Mouse (Mus musculus) embryonic facial prominence, embryonic 14.5 days (tissue): Measurements from ENCODE around the gene Ptgir. TPM values are rescaled to one million over a fixed set of nuclear protein-coding genes. Genes with fewer than 3 reads are reported as not detected.

Experiments used
- ATAC-seq: fragments of 200-750 bp; cut with Nextera tagmentation; 2 replicates; pipeline ENCODE4 v1.8.0; 2017; ENCODE audit warnings: low read depth, moderate number of reproducible peaks, moderate TSS enrichment
- DNase-seq: peaks from one replicate; pipeline ENCODE4 v3.0.0-alpha.2; 2015; ENCODE audit warnings: low spot score
- H3K27ac ChIP-seq: fragments of 300-500 bp; sonication (generic); replicated peaks from 2 replicates; pipeline ENCODE4 v1.5.1; 2014; ENCODE audit warnings: low read depth, mild to moderate bottlenecking, low read length, moderate library complexity
- H3K27me3 ChIP-seq: fragments of 300-500 bp; sonication (generic); replicated peaks from 2 replicates; pipeline ENCODE4 v1.6.1; 2014; ENCODE audit warnings: low read length; ENCODE audit not compliant: control insufficient read depth, insufficient read depth
- H3K36me3 ChIP-seq: fragments of 300-500 bp; sonication (generic); 2 replicates; pipeline ENCODE4 v1.6.1; 2014; ENCODE audit warnings: low read length, mixed read lengths; ENCODE audit not compliant: control insufficient read depth, insufficient read depth
- H3K4me1 ChIP-seq: fragments of 300-500 bp; sonication (generic); 2 replicates; pipeline ENCODE4 v1.6.1; 2014; ENCODE audit warnings: antibody characterized with exemption, low read length; ENCODE audit not compliant: control insufficient read depth, insufficient read depth
- H3K4me2 ChIP-seq: fragments of 300-500 bp; sonication (generic); 2 replicates; pipeline ENCODE4 v1.6.1; 2014; ENCODE audit warnings: low read depth, mild to moderate bottlenecking, low read length, moderate library complexity, mixed read lengths
- H3K4me3 ChIP-seq: fragments of 300-500 bp; sonication (generic); 2 replicates; pipeline ENCODE4 v1.5.1; 2014; ENCODE audit warnings: low read depth, mild to moderate bottlenecking, low read length
- H3K9ac ChIP-seq: fragments of 300-500 bp; sonication (generic); 2 replicates; pipeline ENCODE4 v1.6.1; 2014; ENCODE audit warnings: low read depth, mild to moderate bottlenecking, low read length, moderate library complexity, mixed read lengths
- H3K9me3 ChIP-seq: fragments of 300-500 bp; sonication (generic); 2 replicates; pipeline ENCODE4 v1.6.1; 2016; ENCODE audit warnings: low read length; ENCODE audit not compliant: control insufficient read depth
- WGBS: fragments of 180-500 bp; shearing (Covaris S2); extraction: QIAGEN DNeasy Blood & Tissue Kit; methylation state at CpG from one replicate; pipeline ENCODE4 v1.1.7; 2014; 5-methylcytosine and 5-hydroxymethylcytosine counted together
- polyA plus RNA-seq: library from polyadenylated mRNA; unstranded; fragments of >200 nt; fragmentation: Nextera tagmentation; extraction: Ambion mirVana; gene quantifications from 2 replicates; pipeline ENCODE4 v1.2.1, GENCODE M21; 2014

The Ptgir gene
- polyA plus RNA-seq, 1 experiment from 2014 or later: 1.9 TPM

DNA sequence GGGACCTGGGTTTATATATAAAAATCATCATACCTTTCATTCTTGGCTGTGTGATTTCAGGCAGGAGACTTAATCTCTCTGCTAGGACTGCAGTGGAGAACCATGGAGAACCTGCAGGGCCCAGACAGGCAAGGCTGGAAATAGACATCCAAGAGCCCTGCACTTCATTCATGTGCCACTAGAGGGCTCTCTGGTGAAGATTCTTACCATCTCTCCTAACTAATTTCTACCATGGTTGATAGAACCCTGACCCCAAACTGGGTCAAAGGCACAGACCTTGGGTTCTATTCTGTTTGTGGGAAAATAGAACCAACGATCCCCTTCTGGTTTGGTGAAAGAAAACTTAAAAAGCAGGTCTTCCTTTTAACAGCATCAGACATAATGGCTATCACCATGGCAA, 24.6 kb downstream of the Ptgir start:
- no peaks in the 10 kb centered on the region for H3K27me3 ChIP-seq
- DNase-seq: no peak
- no peak overlapping the region for H3K4me3 ChIP-seq
- no peak overlapping the region for H3K4me2 ChIP-seq
- H3K9ac ChIP-seq: no peak overlapping the region
- H3K9me3 ChIP-seq: no peaks in the 10 kb centered on the region
- H3K4me1 ChIP-seq: no peaks in the 10 kb centered on the region
- no peaks in the 10 kb centered on the region for H3K36me3 ChIP-seq
- H3K27ac ChIP-seq: no peak overlapping the region
- WGBS: 14% methylated on average over 1 of the region's 1 CpGs
- no peak for ATAC-seq

GRCm38 (mm10) chr7:16931968-16932627, 25.8 kb downstream of the Ptgir start:
- 15% methylated on average over 14 of the region's 14 CpGs for WGBS
- no peaks in the 10 kb centered on the region for H3K27me3 ChIP-seq
- no peak overlapping the region for H3K4me3 ChIP-seq
- no peak overlapping the region for H3K27ac ChIP-seq
- DNase-seq (peak; percentile 90), ATAC-seq (peak; percentile 77)
- no peak overlapping the region for H3K9ac ChIP-seq
- no peaks in the 10 kb centered on the region for H3K36me3 ChIP-seq
- H3K4me1 ChIP-seq: no peaks in the 10 kb centered on the region
- H3K9me3 ChIP-seq: no peaks in the 10 kb centered on the region
- no peak overlapping the region for H3K4me2 ChIP-seq

- Histone ChIP-seq H3K4me3 (no peak overlapping the region), H3K36me3 (no peaks in the 10 kb centered on the region), H3K9ac (no peak overlapping the region), H3K4me1 (no peaks in the 10 kb centered on the region), H3K27ac (no peak overlapping the region), H3K27me3 (no peaks in the 10 kb centered on the region), H3K4me2 (no peak overlapping the region), H3K9me3 (no peaks in the 10 kb centered on the region)
- 34% methylated on average over 14 of the region's 14 CpGs for WGBS
- ATAC-seq (no peak; the same call in 1 of the 2 replicates), DNase-seq (peak; percentile 82)
Observed at GRCm38 (mm10) chr7:16932704-16933577, 26.7 kb downstream of the Ptgir start.

DNA sequence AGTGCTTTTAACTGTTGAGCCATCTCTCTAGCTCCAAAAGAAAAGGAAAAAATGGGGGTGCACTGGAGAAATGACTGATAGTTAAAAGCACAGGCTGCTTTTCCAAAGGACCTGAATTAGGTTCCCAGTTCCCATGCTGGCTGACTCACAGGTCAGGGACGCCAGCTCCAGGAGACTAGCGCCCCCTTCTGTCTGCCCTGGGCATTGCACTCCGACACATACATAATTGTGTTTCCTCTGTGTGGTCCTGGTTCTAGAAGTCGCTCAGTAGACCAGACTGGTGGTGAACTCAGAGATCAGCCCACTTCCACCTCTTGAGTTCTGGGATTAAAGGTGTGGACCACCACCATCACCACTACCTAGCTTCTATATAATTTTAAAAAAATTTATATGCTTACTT, 31.0 kb downstream of the Ptgir start:
- Histone ChIP-seq H3K4me1 (0 out of 2 replicates have a peak, but pooled peaks cover 3% of the 10 kb centered on the region), H3K4me2 (no peak overlapping the region), H3K36me3 (no peaks in the 10 kb centered on the region), H3K27ac (no peak overlapping the region), H3K27me3 (no peaks in the 10 kb centered on the region), H3K9me3 (no peaks in the 10 kb centered on the region), H3K9ac (no peak overlapping the region), H3K4me3 (no peak overlapping the region)
- DNase-seq: no peak
- ATAC-seq: no peak
- WGBS: 44% methylated on average over 4 of the region's 4 CpGs

GRCm38 (mm10) chr7:16938117-16938791, 32.0 kb downstream of the Ptgir start:
- Histone ChIP-seq H3K9me3 (no peaks in the 10 kb centered on the region), H3K9ac (no peak overlapping the region), H3K27ac (no peak overlapping the region), H3K4me3 (no peak overlapping the region), H3K4me1 (0 out of 2 replicates have a peak, but pooled peaks cover 3% of the 10 kb centered on the region), H3K4me2 (no peak overlapping the region), H3K36me3 (no peaks in the 10 kb centered on the region), H3K27me3 (no peaks in the 10 kb centered on the region)
- ATAC-seq: peak; percentile 60; the same call in 1 of the 2 replicates
- WGBS: 71% methylated on average over 17 of the region's 17 CpGs
- DNase-seq: peak; percentile 79

DNA sequence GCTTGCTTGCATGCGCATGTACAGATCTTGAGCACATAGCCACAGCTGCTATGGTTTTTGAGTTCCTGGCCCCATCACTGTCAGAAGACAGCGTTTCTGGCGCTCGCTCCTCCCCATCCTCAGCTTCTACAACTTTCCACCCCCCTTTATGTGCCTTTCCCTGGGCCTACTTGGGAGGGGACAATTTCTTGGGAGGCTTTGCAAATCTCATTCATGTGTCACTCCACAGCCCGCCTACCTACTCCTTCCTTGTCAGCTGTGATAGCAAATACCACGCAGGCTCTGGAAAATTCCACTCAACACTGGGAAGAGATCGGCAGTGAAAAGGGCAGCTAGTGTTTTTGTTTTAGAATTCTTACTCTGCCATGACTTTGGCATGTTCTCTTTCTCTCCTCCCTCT, 34.0 kb downstream of the Ptgir start:
- ATAC-seq: no peak
- Histone ChIP-seq H3K4me2 (no peak overlapping the region), H3K36me3 (no peaks in the 10 kb centered on the region), H3K9ac (no peak overlapping the region), H3K27ac (peak overlapping the region; percentile 56), H3K4me3 (no peak overlapping the region), H3K4me1 (peaks cover 9% of the 10 kb centered on the region), H3K9me3 (no peaks in the 10 kb centered on the region), H3K27me3 (peaks cover 6% of the 10 kb centered on the region)
- peak; percentile 75 for DNase-seq
- 28% methylated on average over 7 of the region's 7 CpGs for WGBS

DNA sequence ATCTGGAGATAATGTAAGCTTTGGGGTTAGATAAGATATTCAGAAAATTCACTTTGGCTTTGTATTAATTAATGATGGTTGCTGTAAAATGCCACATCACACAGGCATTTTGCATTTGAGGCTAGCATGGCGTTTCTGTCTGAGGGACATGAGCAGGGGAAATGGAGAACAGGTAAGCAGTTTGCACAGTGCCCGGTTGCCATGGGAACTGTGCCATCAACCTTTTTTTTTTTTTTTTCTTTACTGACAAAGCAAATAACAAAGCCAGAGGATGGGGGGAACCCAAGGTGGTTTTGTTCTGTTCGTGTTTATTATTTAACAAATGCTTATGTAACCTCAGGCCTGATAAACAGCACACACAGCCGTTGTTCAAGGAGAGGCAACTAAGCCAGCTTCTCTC, 36.6 kb downstream of the Ptgir start:
- WGBS: 51% methylated on average over 4 of the region's 4 CpGs
- no peak for ATAC-seq
- peaks cover 30% of the 10 kb centered on the region for H3K4me1 ChIP-seq

GRCm38 (mm10) chr7:16944061-16944807, 37.9 kb downstream of the Ptgir start, which contains the start of gene Pnmal2:
Gene Pnmal2, plus strand, starts transcription at chr7:16944682.
- WGBS: 21% methylated on average over 24 of the region's 36 CpGs
- peak within 1 kb of the TSS; percentile 83 for H3K4me2 ChIP-seq
- peaks cover 45% of the 10 kb centered on the region for H3K27me3 ChIP-seq
- H3K36me3 ChIP-seq: no peaks in the 10 kb centered on the region
- peak; percentile 89 for ATAC-seq
- H3K9ac ChIP-seq: peak within 1 kb of the TSS; percentile 73
- no peak within 1 kb of the TSS; the same call in 1 of the 2 replicates for H3K27ac ChIP-seq
- no peaks in the 10 kb centered on the region for H3K9me3 ChIP-seq
- H3K4me1 ChIP-seq: peaks cover 34% of the 10 kb centered on the region
- peak; percentile 95 for DNase-seq
- peak within 1 kb of the TSS; percentile 55 for H3K4me3 ChIP-seq

More for the DNA sequence above, 36.6 kb downstream of the Ptgir start:
- peaks cover 31% of the 10 kb centered on the region for H3K27me3 ChIP-seq
- no peak overlapping the region for H3K9ac ChIP-seq
- no peak for DNase-seq
- no peaks in the 10 kb centered on the region for H3K9me3 ChIP-seq
- H3K4me2 ChIP-seq: no peak overlapping the region
- no peak overlapping the region for H3K27ac ChIP-seq
- H3K36me3 ChIP-seq: no peaks in the 10 kb centered on the region
- H3K4me3 ChIP-seq: no peak overlapping the region
